Mouse (Mus musculus) left cerebral cortex, postnatal 25 days (tissue): ENCODE data around the gene Mdm4. TPM values are rescaled to one million over a fixed set of nuclear protein-coding genes. Genes with fewer than 3 reads are reported as not detected.
A peak's percentile ranks its signal among the peaks of the same experiment; 100 is the strongest.

ENCODE experiments used
- DNase-seq, 2 experiments: peaks; one replicate each; pipeline ENCODE4 v3.0.0; 2022; ENCODE audit warnings: low spot score in 2 of 2, mixed read lengths in 1 of 2
- intact Hi-C: fragments of 180-260 bp; cut with DNase I; formaldehyde crosslinking; loops from one replicate; pipeline ENCODE4 v1.15.1; 2025
- total RNA-seq, 2 experiments: library from RNA; stranded (reverse); gene quantifications; 2 replicates each; pipeline ENCODE4 v1.2.3; 2021

Mdm4 gene
- 10 to 100 TPM; 73.9 to 92.0 TPM for total RNA-seq

DNA sequence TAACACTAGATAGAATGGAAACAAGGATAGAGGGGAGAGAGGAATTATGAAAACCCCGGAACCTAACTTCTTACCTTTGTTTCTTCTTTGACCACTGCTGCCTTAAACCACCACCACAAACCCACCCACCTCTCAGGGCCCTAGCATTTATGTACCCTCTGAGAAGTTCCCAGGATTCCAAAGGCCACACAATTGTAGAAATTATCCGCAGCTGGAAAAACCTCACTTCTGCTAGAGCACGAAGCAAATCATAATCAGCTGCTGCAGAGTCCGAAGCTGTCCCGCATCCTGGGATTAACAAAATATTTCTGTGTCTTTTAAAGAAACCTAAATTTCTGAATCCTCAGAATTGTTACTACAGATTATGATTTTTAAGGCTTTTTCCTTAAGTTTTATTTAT lies at the start of gene Mdm4:
TSS of gene Mdm4 (minus strand) at position 101 of the 400 bp plus-strand sequence.
- intact Hi-C loops: loop anchor here (10.0 kb wide), 1 partner anchor 324 kb away; the partner anchor contains the start of gene Ren1

DNA sequence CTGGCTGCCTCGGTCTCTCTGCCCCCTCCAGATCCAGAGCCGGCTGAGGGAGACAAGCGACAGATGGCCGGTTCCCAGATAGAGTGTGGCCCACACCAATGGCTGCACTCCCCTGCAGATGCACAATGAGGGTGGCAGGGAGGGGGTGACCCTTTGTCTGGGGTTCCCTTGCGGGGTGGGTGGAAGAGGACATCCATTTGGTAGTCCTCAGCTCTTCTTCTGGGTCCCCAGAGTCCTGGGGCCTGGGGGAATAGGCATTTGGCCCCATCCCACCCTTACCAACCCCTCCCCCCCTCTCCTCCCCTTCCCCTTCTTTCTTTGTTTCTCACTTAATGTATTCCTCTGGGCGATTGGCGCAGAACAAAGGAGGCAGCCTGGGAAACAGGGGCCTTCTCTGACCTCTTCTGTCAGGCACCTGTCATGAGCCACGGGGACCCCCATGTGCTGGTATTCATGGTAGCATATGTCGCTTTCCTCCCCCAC lies 49.8 kb upstream of the Mdm4 start:
- DNase-seq: no peak
- intact Hi-C loops: loop anchor here (10.0 kb wide), 1 partner anchor 325 kb away; no protein-coding TSS in a partner anchor

More for the DNA sequence above, at the start of gene Mdm4:
- no peak for DNase-seq

DNA sequence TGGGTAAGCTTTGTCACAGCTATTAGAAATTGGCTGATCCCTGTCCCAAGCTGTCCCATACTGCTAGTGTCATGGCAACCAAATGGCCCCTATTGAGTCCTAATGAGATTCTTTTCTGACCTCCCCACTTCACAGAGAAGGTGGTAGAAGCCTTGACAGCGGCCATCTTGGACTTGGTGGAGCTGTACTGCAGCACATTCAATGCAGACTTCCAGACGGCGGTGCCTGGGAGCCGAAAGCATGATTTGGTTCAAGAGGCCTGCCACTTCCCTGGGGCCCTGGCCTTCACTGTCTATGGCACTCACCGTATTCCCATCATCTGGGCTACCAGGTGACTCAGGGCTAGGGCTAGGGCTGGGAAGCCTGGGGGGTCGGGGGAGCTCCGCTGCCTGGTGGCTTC lies 49.1 kb upstream of the Mdm4 start:
- intact Hi-C loops: no loop called here
- no peak for DNase-seq

DNA sequence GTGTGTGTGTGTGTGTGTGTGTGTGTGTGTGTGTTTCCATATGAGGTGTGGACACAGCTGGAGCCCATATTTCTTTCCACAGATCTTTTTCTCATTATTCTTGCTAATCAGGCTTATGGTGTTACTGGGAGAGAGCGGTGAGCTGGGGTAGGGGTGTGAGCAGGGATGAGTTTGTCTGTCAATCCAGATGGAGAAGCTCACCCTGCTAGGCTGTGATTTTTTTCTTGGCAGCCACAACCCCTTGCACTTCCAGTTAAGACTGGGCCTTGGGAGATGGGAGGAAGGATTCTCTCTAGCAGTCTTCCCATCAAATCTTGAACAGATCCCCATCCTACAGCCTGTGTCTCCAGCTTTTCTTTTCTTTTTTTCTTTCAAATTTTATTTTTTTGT lies 48.0 kb upstream of the Mdm4 start:
- intact Hi-C loops: no loop called here
- peak in 1 of 2 experiments; percentile 65 for DNase-seq

DNA sequence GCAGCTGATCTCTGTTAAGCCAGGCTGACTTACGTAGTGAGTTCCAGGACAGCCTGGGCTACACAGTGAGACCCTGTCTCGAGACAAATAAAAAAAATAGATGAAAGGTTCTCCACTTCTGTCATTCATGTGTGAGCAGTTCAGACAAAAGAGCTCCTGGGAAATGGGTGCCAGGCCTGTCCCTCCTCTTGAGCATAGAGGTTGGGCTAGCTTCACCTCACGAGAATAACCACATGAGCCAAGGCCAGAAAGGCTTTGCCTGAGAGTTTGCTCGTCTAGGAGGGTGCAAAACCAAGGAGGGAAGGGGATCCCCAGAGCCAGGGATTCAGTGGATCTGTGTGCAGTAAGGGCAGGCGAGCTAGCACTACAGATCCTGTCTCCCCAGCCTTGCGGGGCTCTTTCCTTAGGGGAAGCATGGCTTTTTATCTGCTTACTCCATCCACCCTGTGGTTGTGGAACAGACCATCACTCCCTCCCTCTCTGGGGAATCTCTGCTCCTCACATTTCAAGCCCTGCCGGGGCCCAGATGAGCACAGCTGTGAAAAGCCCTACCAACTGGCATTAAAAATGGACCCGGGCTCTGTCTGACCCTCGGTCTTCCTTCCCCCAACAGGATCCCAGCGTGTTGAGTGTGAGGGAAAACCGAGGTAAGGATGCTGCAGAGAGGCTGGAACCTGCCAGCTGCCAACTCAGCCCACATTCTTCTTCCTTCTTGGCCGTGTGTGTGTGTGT lies 47.4 kb upstream of the Mdm4 start:
- intact Hi-C loops: no loop called here
- no peak for DNase-seq

DNA sequence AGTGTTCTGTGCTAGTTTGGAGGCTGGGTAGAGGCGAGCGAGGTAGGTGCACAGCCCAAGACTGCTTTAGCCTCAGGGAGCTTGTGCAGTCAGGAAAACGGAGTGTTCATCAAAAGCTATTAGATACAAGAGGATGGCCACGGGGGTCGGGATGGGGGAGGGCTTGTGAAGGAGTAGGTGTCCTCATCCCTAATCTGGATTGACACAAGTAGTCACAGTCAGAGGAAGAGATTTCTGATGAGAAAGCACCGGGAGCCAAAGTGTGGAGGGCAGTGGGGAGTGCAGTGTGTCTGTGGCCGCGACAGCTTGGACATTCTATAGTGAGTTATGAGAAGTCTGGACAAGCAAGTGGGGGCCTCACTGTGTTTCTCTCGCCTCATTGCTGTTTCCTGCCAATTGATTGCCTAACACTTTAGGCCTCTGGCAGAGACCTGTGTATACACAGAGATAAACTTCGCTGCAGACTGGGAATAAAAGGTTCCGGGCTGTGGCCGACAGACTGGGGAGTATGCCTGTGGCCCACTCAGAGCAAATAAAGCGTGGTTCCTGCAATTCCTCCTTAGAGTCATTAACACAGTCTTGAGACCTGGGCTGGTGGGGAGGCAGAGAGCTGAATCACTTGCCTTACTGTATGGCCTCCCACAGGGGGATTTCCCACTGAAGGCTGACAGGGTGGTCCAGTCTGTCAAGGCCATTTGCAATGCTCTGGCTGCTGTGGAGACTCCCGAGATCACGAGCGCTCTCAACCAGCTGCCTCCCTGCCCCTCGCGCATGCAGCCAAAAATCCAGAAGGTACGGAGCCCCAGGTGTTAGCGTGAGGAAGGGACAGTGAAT lies 46.5 kb upstream of the Mdm4 start:
- DNase-seq: no peak
- intact Hi-C loops: no loop called here

DNA sequence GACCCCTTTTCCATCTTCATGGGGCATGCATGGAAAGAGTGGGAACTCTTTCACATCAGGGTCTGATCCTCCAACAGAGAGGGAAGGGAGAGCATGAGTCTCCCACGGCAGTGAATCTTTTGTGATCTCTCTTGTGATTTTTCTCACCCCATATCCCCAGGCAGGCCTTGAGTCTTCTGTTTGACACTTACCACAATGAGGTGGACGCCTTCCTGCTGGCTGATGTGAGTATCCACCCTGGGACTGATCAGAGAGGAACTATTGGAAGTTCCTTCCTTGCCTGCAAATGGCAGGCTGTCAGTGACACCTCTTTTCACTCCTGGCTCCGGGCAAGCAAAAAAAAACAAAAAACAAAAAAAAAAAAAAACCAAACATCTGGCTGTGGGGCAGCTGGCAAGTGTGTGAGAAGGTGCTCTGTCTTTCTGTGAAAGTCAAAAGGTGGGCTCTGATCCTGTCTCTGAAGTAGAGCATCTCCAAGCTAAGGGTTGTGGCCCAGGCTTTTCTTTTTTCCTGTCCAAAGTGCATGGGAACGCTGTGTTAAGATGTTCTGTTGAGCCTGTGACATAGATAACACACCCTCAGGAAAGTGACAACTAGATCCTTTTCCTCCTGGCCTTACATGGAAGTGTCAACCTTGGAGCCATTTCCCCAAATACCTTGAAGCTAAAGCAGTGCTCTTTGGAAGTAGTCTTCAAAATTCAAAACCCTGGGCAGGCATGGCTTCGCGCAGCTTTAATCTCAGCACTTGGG lies 45.5 kb upstream of the Mdm4 start:
- intact Hi-C loops: no loop called here
- no peak for DNase-seq

DNA sequence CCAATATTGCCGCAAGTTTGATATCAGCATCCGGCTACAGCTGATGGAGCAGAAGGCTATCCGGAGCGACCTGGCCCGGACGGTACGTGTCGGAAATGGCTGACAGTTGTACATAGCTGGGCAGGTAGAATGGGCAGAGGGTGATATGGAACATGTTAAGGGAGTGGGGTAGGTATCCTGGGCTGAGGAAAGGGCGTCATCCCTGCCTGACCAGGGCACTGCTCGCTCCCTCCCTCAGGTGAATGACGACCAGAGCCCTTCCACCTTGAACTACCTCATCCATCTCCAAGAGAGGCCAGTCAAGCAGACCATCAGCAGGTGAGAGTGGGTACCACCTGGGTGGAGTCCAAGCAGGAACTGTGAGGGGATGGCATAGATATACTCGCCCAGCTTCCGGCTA lies 44.2 kb upstream of the Mdm4 start:
- intact Hi-C loops: no loop called here
- no peak for DNase-seq

DNA sequence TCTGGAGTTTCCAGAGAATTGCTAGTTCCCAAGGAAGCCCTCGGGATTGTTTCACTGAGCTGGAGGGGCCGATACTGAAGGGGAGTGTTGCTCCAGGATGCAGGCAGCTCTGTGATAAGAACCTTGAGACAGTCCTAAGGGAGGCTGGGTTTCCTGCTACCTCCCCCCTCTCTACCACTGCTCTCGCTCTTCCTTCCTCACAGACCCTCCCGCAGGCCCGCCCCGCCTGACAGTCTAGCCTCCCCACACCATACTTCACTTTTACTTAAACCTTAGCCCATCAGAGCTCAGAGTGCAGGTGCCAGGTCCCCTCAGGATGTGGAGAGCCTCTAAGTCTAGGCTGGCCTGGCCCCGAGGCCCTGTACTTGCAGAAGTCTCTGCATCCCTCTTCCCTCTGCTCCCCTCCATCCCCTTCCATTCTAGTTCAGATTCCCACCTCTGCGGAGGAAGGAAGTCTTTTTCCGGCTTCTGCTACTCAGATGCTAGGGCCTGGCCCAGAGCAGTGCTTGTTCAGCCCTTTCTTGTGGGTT lies 43.0 kb upstream of the Mdm4 start:
- intact Hi-C loops: no loop called here
- no peak for DNase-seq

DNA sequence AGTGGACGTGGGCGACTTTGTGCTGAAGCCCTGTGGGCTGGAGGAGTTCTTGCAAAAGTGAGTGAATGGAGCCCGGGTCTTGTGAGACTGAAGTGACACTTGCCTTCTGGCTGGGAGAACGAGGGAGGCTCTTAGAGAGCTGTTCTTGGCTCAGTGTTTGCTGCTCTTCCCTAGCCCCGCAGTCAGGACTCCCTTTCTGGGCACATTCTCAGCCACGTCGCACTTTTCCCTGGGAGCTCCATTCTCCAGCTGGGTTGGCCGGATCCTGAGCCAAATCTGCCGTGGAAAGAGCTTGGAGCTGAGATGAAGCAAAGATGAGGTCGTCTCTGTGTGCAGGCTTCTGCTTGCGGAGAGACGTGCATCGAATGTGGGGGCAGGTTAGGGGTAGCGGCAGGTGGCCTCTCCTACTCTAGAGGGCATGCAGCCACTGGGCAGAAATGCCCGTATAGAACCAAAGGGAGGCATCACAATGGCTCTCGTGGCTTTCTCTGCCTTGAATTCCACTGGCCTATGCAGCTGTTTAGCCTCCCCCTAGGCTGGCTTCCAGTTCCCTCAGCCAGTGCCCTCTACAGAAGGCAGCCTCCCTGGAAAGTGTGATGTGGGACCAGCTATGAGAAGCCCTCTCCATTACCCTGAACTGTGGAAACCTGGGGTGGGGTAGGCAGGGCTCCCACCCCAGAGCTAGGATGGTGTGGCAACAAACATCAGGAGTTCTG lies 41.5 kb upstream of the Mdm4 start:
- peak in 1 of 2 experiments; percentile 84 for DNase-seq
- intact Hi-C loops: no loop called here

DNA sequence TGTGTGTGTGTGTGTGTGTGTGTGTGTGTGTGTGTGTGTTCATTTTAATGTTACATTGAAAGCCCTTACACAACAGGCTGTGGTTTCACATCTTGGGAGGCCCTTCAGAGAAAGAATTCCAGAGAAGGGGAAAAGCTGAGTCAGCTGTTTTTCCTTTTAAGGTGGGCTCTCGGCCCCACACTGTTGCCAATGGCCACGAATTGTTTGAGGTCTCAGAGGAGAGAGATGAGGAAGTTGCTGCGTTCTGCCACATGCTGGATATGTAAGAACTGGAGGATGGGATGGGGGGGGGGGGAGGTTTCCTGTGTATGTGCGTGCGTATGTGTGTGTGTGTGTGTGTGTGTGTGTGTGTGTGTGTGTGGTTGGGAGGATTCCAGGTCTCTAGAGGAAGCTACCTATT lies 39.8 kb upstream of the Mdm4 start:
- intact Hi-C loops: no loop called here

DNA sequence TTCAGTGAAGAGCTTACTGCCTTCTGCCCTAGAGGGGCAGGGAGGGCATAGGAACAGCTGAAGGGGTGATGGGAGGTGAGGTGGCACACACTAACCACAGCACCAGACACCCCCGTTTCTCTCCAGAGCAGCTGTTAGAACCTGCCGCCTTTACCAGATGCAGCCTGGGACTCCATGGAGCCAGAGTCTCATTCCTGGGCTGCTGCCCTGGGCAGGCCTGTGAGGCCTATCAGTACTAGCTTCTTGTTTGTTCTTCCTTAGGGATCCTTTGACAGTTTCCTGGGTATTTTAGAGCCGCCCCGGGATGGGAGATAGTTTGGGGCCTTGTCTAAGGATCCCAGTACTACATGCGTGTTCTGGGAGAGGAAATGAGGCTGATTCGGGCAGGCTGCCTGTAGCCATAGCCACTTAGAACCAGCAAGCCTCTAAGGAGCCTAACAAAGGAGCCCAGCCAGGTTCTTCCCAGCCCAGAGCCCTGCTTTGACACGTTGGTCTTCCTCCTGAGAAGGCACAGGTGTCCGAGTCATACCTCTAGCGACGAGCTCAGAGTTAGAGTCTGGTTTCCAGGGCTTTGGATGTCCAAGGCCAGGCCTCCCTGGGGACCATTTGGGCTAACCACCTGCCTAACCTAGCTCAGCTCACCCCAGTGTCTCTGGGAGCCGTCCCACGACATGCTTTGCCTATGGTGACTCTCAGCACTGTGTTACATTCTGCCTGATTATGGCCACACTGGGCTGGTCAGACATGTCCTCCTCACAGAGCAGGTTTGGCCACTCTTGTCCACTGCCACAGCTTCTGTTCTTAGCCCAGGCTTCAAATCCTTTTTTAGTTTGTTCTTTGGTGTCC lies 39.1 kb upstream of the Mdm4 start:
- intact Hi-C loops: no loop called here
- no peak for DNase-seq

More for the DNA sequence above, 39.8 kb upstream of the Mdm4 start:
- no peak for DNase-seq

DNA sequence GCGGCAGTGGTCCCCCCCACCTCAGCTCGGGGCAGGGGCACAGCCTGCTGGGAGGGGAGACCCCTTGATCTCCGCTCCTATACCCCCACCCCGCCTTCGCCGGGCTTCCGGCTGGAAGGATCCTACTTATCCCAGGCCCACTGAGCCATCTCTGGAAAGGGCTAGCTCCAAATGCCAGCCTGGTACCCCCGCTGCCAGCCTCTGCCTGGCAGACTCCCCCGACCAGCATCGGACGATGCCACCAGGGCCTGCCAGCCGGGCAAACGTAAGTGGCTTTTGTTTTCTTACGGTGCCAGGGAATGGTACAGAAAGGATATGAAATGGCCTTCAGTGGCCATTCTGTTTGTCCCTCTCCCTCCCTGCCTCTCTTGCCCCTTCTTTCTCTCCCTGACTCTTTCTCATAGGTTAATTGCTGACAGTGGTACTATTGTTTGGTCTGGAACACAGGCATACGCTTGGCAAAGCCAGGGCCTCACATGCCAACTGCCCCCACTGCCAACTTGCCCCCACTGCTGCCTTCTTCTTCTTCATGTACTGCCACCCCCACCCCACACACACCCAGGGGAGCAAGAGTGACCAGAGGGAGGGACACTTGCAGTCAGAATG lies 38.4 kb upstream of the Mdm4 start:
- peak in 1 of 2 experiments; percentile 45 for DNase-seq
- intact Hi-C loops: no loop called here

DNA sequence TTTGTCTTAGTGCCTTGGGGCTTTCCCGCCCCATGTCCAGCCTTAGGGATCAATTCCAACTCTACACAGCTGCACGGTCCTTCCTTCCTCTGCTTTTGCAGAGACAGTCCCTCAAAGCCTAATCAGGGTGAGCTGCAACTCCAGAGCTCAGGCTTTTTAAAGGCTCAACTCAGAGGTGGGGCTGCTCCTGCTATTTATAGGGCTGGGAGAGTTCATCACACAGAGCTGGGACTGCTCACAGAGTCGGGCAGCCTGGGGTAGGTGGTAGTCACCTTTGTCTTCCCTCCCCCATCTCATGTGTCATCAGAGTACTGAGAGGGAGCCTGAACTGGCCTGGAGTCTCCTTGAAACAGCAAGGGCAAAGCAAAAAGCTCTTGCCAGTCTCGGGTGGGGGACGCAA lies 37.9 kb upstream of the Mdm4 start:
- DNase-seq: no peak
- intact Hi-C loops: no loop called here

DNA sequence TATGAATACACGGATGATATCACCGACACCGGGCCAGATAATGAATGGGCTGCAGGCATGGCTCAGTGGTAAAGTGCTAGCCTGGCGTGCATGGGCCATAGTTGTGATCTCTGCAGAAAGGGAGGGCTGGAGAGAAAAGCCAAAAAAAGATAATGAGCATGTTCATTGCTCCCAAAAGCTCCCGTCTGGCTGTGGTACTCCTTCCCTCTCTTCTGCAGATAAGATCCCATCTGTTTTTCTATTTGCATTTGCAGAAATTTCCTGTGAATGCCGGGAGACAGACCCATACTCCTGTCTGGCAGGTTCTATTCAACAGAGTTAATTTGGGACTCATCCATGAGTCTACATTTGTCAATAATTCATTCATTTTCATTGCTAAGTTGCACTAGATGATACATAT lies 32.8 kb upstream of the Mdm4 start:
- no peak for DNase-seq
- intact Hi-C loops: no loop called here

DNA sequence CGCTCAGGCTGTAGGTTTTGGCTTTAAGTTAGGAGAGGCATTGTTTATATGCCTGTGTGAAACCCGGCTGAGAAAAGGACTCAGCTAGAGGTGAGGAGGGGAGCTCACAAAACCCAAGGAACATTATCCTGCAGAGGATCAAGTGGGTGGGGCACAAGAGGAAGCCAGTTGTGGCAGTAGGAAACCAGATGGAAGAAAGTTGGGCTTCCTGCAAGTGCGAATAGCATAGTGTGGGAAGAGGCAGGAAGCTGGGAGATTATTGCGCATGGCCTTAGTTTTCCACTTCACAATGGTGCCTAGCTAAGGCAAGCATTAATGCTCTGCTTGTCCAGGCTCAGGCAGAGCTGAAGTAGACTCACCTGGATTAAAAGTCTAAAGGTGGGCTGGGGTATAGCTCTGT lies 30.3 kb upstream of the Mdm4 start:
- DNase-seq: peak in 1 of 2 experiments; percentile 61
- intact Hi-C loops: no loop called here

DNA sequence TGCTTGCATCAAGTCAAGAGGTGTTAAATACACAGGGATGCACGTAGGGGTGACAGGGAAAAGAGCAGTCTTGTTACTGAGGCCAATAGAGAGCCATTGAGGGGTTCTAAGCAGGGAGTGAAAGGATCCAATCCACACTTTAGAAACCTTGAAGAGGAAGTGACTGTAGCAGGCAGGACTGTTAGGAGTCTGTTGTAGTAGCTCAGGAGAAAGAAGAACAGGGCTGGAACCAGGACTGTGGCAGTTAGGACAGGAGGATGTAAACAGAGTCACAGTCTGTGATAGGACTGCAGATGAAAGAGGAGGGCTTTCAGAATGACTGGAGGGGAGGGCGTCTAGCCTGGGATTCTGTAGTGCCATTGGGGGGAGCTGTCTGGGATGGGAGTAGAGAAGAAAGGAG lies 29.2 kb upstream of the Mdm4 start:
- intact Hi-C loops: no loop called here
- no peak for DNase-seq
